Mouse (Mus musculus) kidney, postnatal 4 days (tissue): ENCODE results near the gene Cyp26a1.

Source experiments
- DNase-seq, 2 experiments: peaks; one replicate each; pipeline ENCODE4 v3.0.0; 2021; ENCODE audit warnings: mixed read lengths in 2 of 2

Gene Cyp26a1

GRCm38 (mm10) chr19:37697651-37698272, at the start of gene Cyp26a1:
Gene Cyp26a1 (plus strand): TSS chr19:37697798.
- peak; percentile 45 to 63 for DNase-seq

GRCm38 (mm10) chr19:37647994-37648393, 49.6 kb upstream of the Cyp26a1 start:
- no peak for DNase-seq

- no peak for DNase-seq
Measured at GRCm38 (mm10) chr19:37650526-37650925, 47.1 kb upstream of the Cyp26a1 start.

- no peak for DNase-seq
Measured at GRCm38 (mm10) chr19:37654012-37654411, 43.6 kb upstream of the Cyp26a1 start.

GRCm38 (mm10) chr19:37656441-37656840, 41.2 kb upstream of the Cyp26a1 start:
- DNase-seq, result peak in 1 of 2 experiments; percentile 33

GRCm38 (mm10) chr19:37665256-37665655, 32.3 kb upstream of the Cyp26a1 start:
- no peak for DNase-seq

GRCm38 (mm10) chr19:37667855-37668594, 29.6 kb upstream of the Cyp26a1 start:
- DNase-seq, result no peak

- no peak for DNase-seq
Measured at GRCm38 (mm10) chr19:37668657-37669056, 28.9 kb upstream of the Cyp26a1 start.

GRCm38 (mm10) chr19:37669486-37669885, 28.1 kb upstream of the Cyp26a1 start:
- no peak for DNase-seq

- DNase-seq, result no peak
Measured at GRCm38 (mm10) chr19:37673393-37673792, 24.2 kb upstream of the Cyp26a1 start.

GRCm38 (mm10) chr19:37685281-37685680, 12.3 kb upstream of the Cyp26a1 start, which contains the start of gene Cyp26c1:
Gene Cyp26c1 (plus strand): TSS chr19:37685581.
- DNase-seq, result no peak

GRCm38 (mm10) chr19:37686347-37686746, 11.3 kb upstream of the Cyp26a1 start:
- peak in 1 of 2 experiments; percentile 31 for DNase-seq

GRCm38 (mm10) chr19:37686941-37687850, 10.4 kb upstream of the Cyp26a1 start:
- peak; percentile 69 to 80 for DNase-seq

GRCm38 (mm10) chr19:37689478-37689877, 8.1 kb upstream of the Cyp26a1 start:
- no peak for DNase-seq

GRCm38 (mm10) chr19:37690716-37691115, 6.9 kb upstream of the Cyp26a1 start:
- peak; percentile 53 to 75 for DNase-seq

- peak; percentile 72 to 77 for DNase-seq
Measured at GRCm38 (mm10) chr19:37692879-37693278, 4.7 kb upstream of the Cyp26a1 start.

- DNase-seq, result no peak
Measured at GRCm38 (mm10) chr19:37695146-37695545, 2.5 kb upstream of the Cyp26a1 start.

GRCm38 (mm10) chr19:37695762-37696602, 1.6 kb upstream of the Cyp26a1 start:
- DNase-seq, result peak; percentile 39 to 56

GRCm38 (mm10) chr19:37696603-37697334, 829 bp upstream of the Cyp26a1 start:
- no peak for DNase-seq

- no peak for DNase-seq
Measured at GRCm38 (mm10) chr19:37697335-37697636, 312 bp upstream of the Cyp26a1 start.
